Mouse (Mus musculus): ENCODE results near the gene Olfr519. TPM values are rescaled to one million over a fixed set of nuclear protein-coding genes. Genes with fewer than 3 reads are reported as not detected.

The Olfr519 gene
- polyA plus RNA-seq (2012; rRNA removed; ENCODE audit: low replicate concordance): not detected in 2 replicates

DNA sequence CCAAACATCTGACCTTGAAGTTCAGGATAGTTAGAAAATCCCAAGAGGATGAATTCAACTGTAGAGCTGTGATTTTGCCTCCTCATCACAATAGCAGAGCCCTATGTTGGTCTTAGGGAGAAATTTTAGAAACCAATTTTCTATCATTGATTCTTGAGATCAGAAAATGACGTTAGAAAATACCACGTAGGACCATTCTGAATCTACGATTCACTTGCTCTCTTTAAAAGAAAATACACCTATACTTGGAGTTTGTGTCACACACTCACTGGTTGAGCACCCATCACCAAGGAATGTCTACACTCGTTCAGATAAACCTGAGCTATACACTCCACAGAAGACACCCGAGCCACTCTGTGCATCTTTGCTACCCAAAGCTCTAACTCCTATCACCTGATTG is at the start of gene Olfr519:
Olfr519 (minus strand) TSS at position 101 of the 400 bp plus-strand sequence.

DNA sequence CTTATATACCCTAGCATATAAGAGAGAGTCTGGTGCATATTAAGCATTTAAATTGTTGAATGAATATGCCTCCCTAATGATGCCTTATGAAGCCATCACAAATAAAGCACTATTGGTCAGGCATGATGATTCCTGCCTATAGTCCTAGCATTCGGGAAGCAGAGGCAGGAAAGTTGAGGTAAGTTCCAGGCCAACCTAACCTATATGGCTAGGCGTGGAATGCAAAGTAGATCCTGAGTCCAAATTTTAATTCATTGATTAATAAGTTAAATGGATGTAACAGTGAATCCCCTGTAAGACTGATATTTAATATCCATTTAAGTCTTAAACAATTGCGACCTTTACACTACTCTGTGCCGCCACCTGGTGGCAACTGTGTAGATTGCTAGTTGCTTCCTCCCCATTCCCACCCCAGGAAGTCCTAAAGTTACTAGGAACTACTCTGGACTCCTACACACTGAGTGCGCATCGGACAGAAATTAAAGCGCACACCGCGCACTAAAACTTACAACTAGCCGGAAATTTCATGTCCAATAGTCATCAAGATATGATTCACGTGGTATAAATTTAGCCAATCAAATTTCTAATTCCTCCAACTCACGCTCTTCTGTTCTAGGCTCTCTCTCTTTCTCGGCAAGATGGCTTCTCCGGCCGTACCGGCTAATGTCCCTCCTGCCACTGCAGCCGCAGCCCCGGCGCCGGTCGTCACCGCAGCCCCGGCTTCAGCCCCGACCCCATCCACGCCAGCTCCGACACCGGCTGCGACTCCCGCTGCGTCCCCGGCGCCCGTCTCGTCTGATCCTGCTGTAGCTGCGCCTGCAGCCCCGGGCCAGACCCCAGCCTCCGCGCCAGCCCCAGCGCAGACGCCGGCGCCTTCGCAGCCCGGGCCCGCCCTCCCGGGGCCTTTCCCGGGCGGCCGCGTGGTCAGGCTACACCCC is 39.8 kb upstream of the Olfr519 start, which contains the start of gene Eif3f:
Eif3f (plus strand) TSS at position 624 of the 938 bp plus-strand sequence.

DNA sequence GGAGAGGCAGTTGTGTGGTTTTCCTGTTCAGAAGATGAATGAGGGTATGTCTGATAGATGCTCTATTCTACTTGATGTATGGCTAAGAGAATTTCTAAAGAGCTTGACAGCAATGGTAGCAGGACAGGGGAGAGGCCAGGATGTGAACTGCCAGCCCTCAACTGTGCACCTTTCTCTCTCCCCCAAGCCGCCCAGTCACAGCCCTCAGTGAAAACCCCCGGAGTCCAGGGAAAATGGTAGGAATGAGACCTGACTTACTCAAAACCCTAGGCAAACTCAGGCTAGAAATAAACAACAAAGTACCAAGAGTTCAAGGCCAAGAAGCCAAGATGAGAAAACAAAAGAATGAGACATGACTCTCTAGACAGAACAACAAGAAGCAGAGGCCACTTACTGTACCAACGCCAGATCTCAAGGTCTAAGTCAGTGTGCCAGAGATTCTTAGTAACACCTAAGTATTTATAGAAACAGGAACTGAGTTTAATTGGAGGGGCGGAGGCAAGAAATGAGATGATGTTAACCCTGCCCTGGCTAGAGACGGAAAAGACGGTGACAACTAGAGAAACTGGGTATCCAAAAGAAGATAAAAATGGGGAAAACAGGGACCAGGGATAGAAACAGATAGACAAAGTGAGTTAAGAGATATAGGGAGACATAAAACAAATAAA is 35.6 kb upstream of the Olfr519 start, which contains the start of gene Nlrp10:
Nlrp10 (minus strand) TSS at position 453 of the 668 bp plus-strand sequence.

DNA sequence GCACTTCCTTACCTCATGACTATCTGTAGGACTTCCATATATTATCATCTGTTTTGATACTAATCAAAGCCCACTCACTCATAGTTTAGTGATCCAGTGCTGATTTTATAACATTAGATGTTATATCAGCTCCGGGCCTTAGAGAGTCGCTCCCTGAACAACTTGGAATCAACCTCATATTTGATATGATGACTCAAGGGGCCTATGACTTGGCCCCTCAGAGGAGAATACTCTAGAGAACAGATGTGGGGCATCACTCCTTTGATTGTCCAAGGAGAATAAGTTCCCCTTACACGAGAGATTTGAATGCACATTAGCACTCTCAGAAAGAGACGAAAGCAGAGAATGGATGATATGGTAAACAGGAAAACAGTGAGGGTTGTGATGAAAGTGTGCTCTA is 9.3 kb downstream of the Olfr519 start, which contains the start of gene Olfr518:
Olfr518 (minus strand) TSS at position 101 of the 400 bp plus-strand sequence.

DNA sequence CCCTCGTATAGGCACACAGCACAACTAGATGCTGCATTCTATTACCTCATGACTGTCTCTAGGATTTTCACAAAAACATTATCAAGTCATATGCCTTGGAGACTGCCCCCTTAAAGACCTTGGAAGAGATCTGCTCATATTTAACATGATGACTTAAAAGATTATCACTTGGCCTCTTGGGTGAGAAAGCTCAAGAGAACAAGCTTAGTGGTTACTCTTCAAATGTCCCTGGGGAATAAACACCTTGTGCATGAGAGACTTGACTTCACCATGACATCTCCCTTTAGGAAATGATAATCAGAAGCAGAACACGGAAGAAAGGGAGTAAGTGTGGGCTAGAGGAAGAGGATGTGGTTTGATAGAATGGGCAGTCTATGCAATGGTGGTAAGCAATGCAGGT is 21.9 kb downstream of the Olfr519 start, which contains the start of gene Olfr517:
Olfr517 (minus strand) TSS at position 101 of the 400 bp plus-strand sequence.

DNA sequence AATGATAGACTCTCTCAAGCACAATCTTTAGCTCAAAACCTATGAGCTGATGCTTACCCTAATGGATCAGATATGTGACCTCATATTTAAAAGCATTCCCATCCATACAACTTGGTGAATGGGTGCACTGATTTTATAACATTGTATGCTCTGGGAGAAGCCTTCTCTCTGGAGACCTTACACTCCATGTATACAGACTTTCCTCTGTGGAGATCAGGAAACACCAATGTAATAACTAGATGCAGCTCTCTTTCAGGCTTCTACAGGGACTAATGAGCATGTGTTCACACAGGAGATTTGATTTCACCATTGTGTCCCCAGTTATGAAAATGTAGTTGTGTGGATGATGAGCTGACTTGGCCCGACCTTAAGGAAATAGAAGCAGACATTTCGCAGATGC is 43.8 kb downstream of the Olfr519 start, which contains the start of gene Olfr516:
Olfr516 (minus strand) TSS at position 101 of the 400 bp plus-strand sequence.

Other genes starting within 250 kb of the Olfr519 start
- not detected in 2 replicates for gene Olfr509, start 242.5 kb downstream of the Olfr519 start, polyA plus RNA-seq (2012; rRNA removed; ENCODE audit: low replicate concordance)
- not detected in 2 replicates for gene Olfr510, start 228.0 kb downstream of the Olfr519 start, polyA plus RNA-seq (2012; rRNA removed; ENCODE audit: low replicate concordance)
- gene Olfr512, start 181.1 kb downstream of the Olfr519 start, polyA plus RNA-seq (2012; rRNA removed; ENCODE audit: low replicate concordance): not detected in 2 replicates
- gene Olfr513, start 143.4 kb downstream of the Olfr519 start, polyA plus RNA-seq (2012; rRNA removed; ENCODE audit: low replicate concordance): not detected in 2 replicates
- gene Olfr514, start 68.4 kb downstream of the Olfr519 start, polyA plus RNA-seq (2012; rRNA removed; ENCODE audit: low replicate concordance): not detected in 2 replicates
- gene Olfr516, start 43.9 kb downstream of the Olfr519 start, polyA plus RNA-seq (2012; rRNA removed; ENCODE audit: low replicate concordance): not detected in 2 replicates
- gene Olfr517, start 22.0 kb downstream of the Olfr519 start, polyA plus RNA-seq (2012; rRNA removed; ENCODE audit: low replicate concordance): not detected in 2 replicates
- gene Olfr518, start 9.4 kb downstream of the Olfr519 start, polyA plus RNA-seq (2012; rRNA removed; ENCODE audit: low replicate concordance): not detected in 2 replicates
- gene Nlrp10, start 35.8 kb upstream of the Olfr519 start, polyA plus RNA-seq (2012; rRNA removed; ENCODE audit: low replicate concordance): 0.24 and 0.47 TPM in 2 replicates
- gene Eif3f, start 40.0 kb upstream of the Olfr519 start, polyA plus RNA-seq (2012; rRNA removed; ENCODE audit: low replicate concordance): 131 and 285 TPM in 2 replicates
- 2.0 and 2.1 TPM in 2 replicates for gene Tub, start 55.9 kb upstream of the Olfr519 start, polyA plus RNA-seq (2012; rRNA removed; ENCODE audit: low replicate concordance)
- 1.7 and 2.2 TPM in 2 replicates for gene Ric3, start 188.9 kb upstream of the Olfr519 start, polyA plus RNA-seq (2012; rRNA removed; ENCODE audit: low replicate concordance)